Comparison of ENCODE assay signal across 29 mouse cellular contexts in genomic region chr13:95503279-95503917, GRCm38 (mm10). TPM values are rescaled to one million over a fixed set of nuclear protein-coding genes. Genes with fewer than 3 reads are reported as not detected.
A peak's percentile ranks its signal among the peaks of the same experiment; 100 is the strongest.
DNase-seq lines count a peak whose midpoint lies in the region; ATAC-seq and TF ChIP-seq lines count a peak whose summit lies in the region.
"Had no signal": no experiment of that assay in that cellular context is flagged by ENCODE, and none has a peak within 500 bp of the region (broad histone marks: within the 10 kb centered on the region; RNA-seq: fewer than 3 reads in every experiment).

No protein-coding gene starts in this region.

- H3K4me3 ChIP-seq in heart, embryonic 10.5 days, result no peak overlapping the region
- H3K4me3 ChIP-seq in lung, adult 2 months (replicated peaks; ENCODE audit: extremely low read depth, low read depth, low read length), result no peak overlapping the region
- no peak overlapping the region for H3K4me3 ChIP-seq in forebrain, embryonic 16.5 days (replicated peaks; ENCODE audit: low read length)
- H3K4me3 ChIP-seq: embryonic facial prominence, embryonic 13.5 days; erythroblast, embryonic 14.5 days; heart, adult 2 months; heart, embryonic 12.5 days; heart, embryonic 15.5 days; hindbrain, embryonic 10.5 days; hindbrain, embryonic 13.5 days had no signal

- no peak overlapping the region for H3K9ac ChIP-seq in forebrain, embryonic 16.5 days (replicated peaks; ENCODE audit: low read depth, low read length)
- H3K9ac ChIP-seq: embryonic facial prominence, embryonic 13.5 days; heart, embryonic 12.5 days; heart, embryonic 15.5 days; hindbrain, embryonic 13.5 days had no signal

- H3K27ac ChIP-seq in heart, embryonic 10.5 days, result no peak overlapping the region
- H3K27ac ChIP-seq in forebrain, embryonic 16.5 days (ENCODE audit: low read length), result no peak overlapping the region
- H3K27ac ChIP-seq: embryonic facial prominence, embryonic 13.5 days; heart, adult 2 months; heart, embryonic 15.5 days; hindbrain, embryonic 10.5 days; hindbrain, embryonic 13.5 days had no signal

- TF ChIP-seq POLR2A in lung, adult 2 months (IDR thresholded peaks at IDR 0.05; ENCODE audit: borderline replicate concordance, extremely low read depth, low read depth, low read length), result no peak

- H3K36me3 ChIP-seq in heart, embryonic 10.5 days, result no peaks in the 10 kb centered on the region
- H3K36me3 ChIP-seq in forebrain, embryonic 16.5 days (ENCODE audit: control insufficient read depth, insufficient read depth), result no peaks in the 10 kb centered on the region
- H3K36me3 ChIP-seq: embryonic facial prominence, embryonic 13.5 days; heart, embryonic 12.5 days; heart, embryonic 15.5 days; hindbrain, embryonic 10.5 days; hindbrain, embryonic 13.5 days had no signal

- WGBS in heart, embryonic 10.5 days, result 80% methylated on average over 8 of the region's 8 CpGs
- 51% methylated on average over 8 of the region's 8 CpGs for WGBS in lung, adult 2 months
- 87% methylated on average over 8 of the region's 8 CpGs for WGBS in forebrain, embryonic 16.5 days

- H3K4me1 ChIP-seq in heart, embryonic 10.5 days, result no peaks in the 10 kb centered on the region
- no peaks in the 10 kb centered on the region for H3K4me1 ChIP-seq in lung, adult 2 months (ENCODE audit: control insufficient read depth, insufficient read depth, low read length)
- H3K4me1 ChIP-seq in forebrain, embryonic 16.5 days (replicated peaks; ENCODE audit: control insufficient read depth, insufficient read depth, low read length), result no peaks in the 10 kb centered on the region
- H3K4me1 ChIP-seq: embryonic facial prominence, embryonic 13.5 days; heart, embryonic 12.5 days; heart, embryonic 15.5 days; hindbrain, embryonic 10.5 days; hindbrain, embryonic 13.5 days had no signal

- H3K4me2 ChIP-seq in forebrain, embryonic 16.5 days (ENCODE audit: low read length), result no peak overlapping the region
- H3K4me2 ChIP-seq: embryonic facial prominence, embryonic 13.5 days; heart, embryonic 12.5 days; heart, embryonic 15.5 days; hindbrain, embryonic 13.5 days had no signal

- ATAC-seq in forebrain, embryonic 16.5 days, result no peak
- ATAC-seq: activated CD4-positive, CD25-positive, alpha-beta regulatory T cell, adult 4 months; forebrain, embryonic 14.5 days; hindbrain, embryonic 16.5 days had no signal

- H3K27me3 ChIP-seq in heart, embryonic 10.5 days (ENCODE audit: insufficient read depth, poor library complexity, severe bottlenecking), result no peaks in the 10 kb centered on the region
- H3K27me3 ChIP-seq in forebrain, embryonic 16.5 days (replicated peaks; ENCODE audit: control insufficient read depth, insufficient read depth, low read length), result no peaks in the 10 kb centered on the region
- H3K27me3 ChIP-seq: embryonic facial prominence, embryonic 13.5 days; heart, embryonic 12.5 days; heart, embryonic 15.5 days; hindbrain, embryonic 13.5 days had no signal

- TF ChIP-seq CTCF in lung, adult 2 months (IDR thresholded peaks at IDR 0.05; ENCODE audit: insufficient read depth, low read length), result no peak

- peak; percentile 60 for DNase-seq in heart, embryonic 10.5 days (ENCODE audit: low spot score)
- no peak for DNase-seq in heart, adult 9 months (ENCODE audit: low spot score in 2 of 2)
- DNase-seq in lung, adult 2 months, result peak; percentile 31
- peak; percentile 7 for DNase-seq in lung, postnatal 14 days
- DNase-seq in lung, postnatal 4 days, result peak; percentile 13 to 34
- no peak for DNase-seq in cerebellum, postnatal 14 days
- DNase-seq in embryo, embryonic 10 days (ENCODE audit: low spot score), result no peak
- DNase-seq: adrenal gland, adult 8-10 months; adrenal gland, postnatal 25 days; cerebellum, adult 11-12 months; cerebellum, adult 8-10 months; cerebellum, postnatal 10 days; gastrocnemius, postnatal 10 days; gastrocnemius, postnatal 36 days; heart, adult 2 months; heart, postnatal 10 days; heart, postnatal 36 days had no signal

- H3K9me3 ChIP-seq in heart, embryonic 10.5 days, result no peaks in the 10 kb centered on the region
- H3K9me3 ChIP-seq in forebrain, embryonic 16.5 days (ENCODE audit: control insufficient read depth, low read length), result no peaks in the 10 kb centered on the region
- H3K9me3 ChIP-seq: embryonic facial prominence, embryonic 13.5 days; heart, embryonic 12.5 days; heart, embryonic 15.5 days; hindbrain, embryonic 10.5 days; hindbrain, embryonic 13.5 days had no signal

RNA-seq across cellular contexts. Expression of gene F2rl1, which starts 21.6 kb away (rescaled TPM):
- polyA plus RNA-seq in heart, embryonic 10.5 days (2016; fragmentation: Nextera tagmentation; extraction: Ambion mirVana), result 0.23 TPM in 1 of 2 replicates, not detected in the other
- 10.7 and 12.4 TPM in 2 replicates for polyA plus RNA-seq in lung, adult 2 months (2012; rRNA removed)
- polyA plus RNA-seq in forebrain, embryonic 16.5 days (2015; fragmentation: Nextera tagmentation; extraction: Ambion mirVana), result 0.11 TPM in 1 of 2 replicates, not detected in the other
- polyA plus RNA-seq: erythroblast, embryonic 14.5 days; forebrain, embryonic 11.5 days; heart, embryonic 12.5 days; hindbrain, embryonic 13.5 days had no signal

RNA-seq across cellular contexts. Expression of gene S100z, which starts 24.9 kb away (rescaled TPM):
- not detected in 2 replicates for polyA plus RNA-seq in heart, embryonic 10.5 days (2016; fragmentation: Nextera tagmentation; extraction: Ambion mirVana)
- 0.49 TPM in 1 of 2 replicates, not detected in the other for polyA plus RNA-seq in lung, adult 2 months (2012; rRNA removed)
- not detected in 2 replicates for polyA plus RNA-seq in forebrain, embryonic 16.5 days (2015; fragmentation: Nextera tagmentation; extraction: Ambion mirVana)
- polyA plus RNA-seq: activated CD4-positive, CD25-positive, alpha-beta regulatory T cell, adult 4 months; brain, embryonic 14.5 days; erythroblast, embryonic 14.5 days; forebrain, embryonic 14.5 days; heart, adult 2 months; heart, embryonic 12.5 days; heart, embryonic 15.5 days; hindbrain, embryonic 10.5 days; hindbrain, embryonic 13.5 days; hindbrain, embryonic 16.5 days had no signal

RNA-seq across cellular contexts. Expression of gene Crhbp, which starts 58.7 kb away (rescaled TPM):
- polyA plus RNA-seq in heart, embryonic 10.5 days (2016; fragmentation: Nextera tagmentation; extraction: Ambion mirVana), result 0.69 TPM in 1 of 2 replicates, not detected in the other
- not detected in 2 replicates for polyA plus RNA-seq in lung, adult 2 months (2012; rRNA removed)
- polyA plus RNA-seq in forebrain, embryonic 16.5 days (2015; fragmentation: Nextera tagmentation; extraction: Ambion mirVana), result 0.93 and 1.2 TPM in 2 replicates
- polyA plus RNA-seq: activated CD4-positive, CD25-positive, alpha-beta regulatory T cell, adult 4 months; erythroblast, embryonic 14.5 days; heart, adult 2 months had no signal

Comparison
In these comparisons a context has a peak if more than half of its experiments do, and no peak if none do; other contexts are left out.
1. DNase-seq: peak in heart, embryonic 10.5 days (single experiment), lung, adult 2 months (single experiment), lung, postnatal 14 days (single experiment) and lung, postnatal 4 days (2 of 2); none in heart, adult 9 months (0 of 2), cerebellum, postnatal 14 days (0 of 2) and embryo, embryonic 10 days (single experiment).